Mouse (Mus musculus): ENCODE results near the gene Nedd9.

Gene Nedd9

DNA sequence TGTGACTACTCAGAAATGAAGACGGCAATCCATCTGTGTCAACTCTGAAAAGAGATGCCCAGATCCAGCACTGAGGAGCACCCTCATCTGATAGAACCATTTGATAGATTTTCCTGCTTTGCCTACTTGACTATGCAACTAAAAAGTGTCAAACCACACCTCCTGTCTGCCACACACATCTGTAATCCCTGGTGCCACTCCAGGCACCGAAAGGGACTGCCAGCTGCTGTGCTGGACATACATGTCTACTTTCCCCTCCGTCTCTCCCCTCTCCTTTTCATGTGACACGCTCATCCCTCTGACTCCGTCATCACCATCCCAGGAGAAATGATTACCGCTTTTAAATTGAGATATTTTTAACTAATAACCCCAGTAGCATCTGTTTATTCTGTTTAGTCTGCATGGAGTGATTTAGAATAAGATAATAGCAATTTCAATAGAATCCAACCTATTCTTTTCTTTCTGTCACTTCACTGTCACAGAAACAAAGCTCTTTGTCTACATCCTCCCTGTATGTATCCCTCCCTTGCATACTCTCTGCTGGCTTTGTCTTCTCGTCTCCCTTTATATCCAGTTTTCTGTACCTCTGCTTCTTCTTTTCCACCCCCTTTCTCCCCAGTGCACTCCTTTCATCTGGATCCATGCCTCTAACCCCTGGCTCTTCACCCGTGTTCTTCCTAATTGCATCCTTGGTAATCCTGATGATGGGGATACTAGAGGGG is 5.0 kb upstream of the Nedd9 start:
- DNase-seq (ENCODE audit: extremely low read depth, insufficient read length, low spot score) = no peak

DNA sequence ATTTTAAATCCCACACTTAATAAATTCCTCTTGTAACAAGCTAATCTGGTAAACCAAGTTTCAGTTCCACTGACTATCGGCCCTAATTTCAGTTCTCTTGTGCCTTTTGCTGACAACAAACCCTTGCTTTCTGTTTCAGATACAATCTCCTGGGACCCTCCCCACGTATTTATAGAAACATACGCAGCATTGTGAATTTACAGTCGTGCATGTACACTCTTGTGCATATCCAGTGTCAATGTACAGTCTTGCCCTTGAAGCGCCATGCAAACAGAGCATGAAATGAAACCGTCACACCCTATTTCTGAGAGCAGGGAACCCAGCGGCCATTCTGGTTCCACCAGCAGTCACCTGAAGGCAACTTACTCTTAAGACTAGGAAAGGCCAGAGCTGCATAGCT is 4.4 kb upstream of the Nedd9 start:
- no peak for DNase-seq (ENCODE audit: extremely low read depth, insufficient read length, low spot score)

DNA sequence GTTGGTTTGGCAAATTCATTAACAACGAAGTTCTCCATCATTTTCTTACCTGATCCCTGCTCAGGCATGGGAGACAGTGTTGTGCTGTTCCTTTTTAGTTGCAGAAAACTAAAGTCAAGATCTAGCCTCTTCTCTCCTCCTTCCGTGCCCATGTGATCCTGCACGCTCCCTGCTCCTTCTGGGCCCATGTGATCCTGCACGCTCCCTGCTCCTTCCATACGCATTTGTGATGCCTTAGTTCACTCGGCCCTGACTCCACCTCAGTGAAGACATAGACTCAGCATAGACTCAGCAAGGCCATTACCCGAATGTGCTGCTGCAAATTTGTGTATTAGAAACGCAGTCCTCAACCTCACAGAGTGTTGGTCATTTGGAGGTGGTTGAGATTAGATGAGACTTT is 3.1 kb upstream of the Nedd9 start:
- DNase-seq (ENCODE audit: extremely low read depth, insufficient read length, low spot score) = no peak

DNA sequence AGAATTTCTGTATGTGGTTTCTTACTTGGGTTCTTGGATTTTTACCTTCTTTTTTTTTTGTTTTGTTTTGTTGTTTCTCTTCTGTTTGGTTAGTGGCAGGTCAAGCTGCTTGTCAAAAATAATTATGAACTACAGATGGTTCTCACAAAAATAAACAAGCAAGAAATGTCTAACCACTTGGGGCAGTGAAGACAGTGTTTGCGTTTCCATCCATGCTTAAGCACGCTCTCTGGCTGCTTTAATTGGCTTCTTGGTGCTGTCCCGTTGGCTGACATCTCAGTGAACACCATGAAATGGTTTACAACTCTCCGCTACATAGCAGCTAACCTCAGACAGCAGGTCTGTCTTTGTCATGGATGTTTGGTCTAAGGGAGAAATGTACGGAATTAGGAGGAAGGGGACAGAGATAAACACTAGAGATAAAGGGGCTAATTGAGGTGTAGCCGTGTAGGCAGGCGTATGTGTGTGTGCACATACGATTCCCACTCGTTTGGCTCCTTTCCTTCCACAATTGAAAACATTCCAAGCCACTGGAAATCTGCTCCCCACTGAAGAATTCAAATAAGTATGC is 2.6 kb upstream of the Nedd9 start:
- DNase-seq (ENCODE audit: extremely low read depth, insufficient read length, low spot score) = no peak

DNA sequence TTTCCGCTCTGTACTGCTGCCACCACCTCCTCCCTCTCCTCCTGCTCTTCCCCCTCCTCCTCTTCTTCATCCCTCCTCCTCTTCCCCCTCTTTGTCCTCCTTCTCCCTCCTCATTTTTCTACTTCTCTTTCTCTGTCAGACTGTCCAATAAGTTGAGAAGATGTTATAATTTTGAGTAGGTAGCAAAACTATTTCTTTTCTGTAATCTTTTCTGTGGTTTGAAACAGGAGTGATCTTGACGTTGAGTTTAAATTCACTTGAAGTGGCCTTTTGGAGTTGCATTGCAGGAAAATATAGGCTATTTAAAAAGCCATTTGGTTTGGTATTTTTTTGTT is 214 bp upstream of the Nedd9 start:
- DNase-seq (ENCODE audit: extremely low read depth, insufficient read length, low spot score) = no peak

DNA sequence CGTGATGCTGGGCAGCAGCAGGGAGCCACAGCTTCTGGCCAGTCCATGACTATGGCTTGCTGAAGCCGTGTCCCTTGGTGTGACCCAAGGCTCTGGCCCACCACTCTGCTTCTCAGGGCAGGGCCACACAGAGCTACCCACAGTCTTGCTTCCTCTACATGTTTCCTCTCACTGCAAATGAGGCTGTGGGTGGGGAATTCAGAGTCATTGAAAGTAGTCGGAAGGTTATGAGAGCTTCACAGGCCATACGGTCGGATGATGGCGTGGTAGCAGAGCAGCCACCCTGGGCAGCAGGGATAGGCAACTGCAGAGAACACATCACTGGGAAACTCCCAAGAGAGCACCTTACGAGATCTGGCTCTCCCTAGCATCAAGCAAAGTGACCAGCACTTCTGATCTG is 3.2 kb downstream of the Nedd9 start:
- no peak for DNase-seq (ENCODE audit: extremely low read depth, insufficient read length, low spot score)

DNA sequence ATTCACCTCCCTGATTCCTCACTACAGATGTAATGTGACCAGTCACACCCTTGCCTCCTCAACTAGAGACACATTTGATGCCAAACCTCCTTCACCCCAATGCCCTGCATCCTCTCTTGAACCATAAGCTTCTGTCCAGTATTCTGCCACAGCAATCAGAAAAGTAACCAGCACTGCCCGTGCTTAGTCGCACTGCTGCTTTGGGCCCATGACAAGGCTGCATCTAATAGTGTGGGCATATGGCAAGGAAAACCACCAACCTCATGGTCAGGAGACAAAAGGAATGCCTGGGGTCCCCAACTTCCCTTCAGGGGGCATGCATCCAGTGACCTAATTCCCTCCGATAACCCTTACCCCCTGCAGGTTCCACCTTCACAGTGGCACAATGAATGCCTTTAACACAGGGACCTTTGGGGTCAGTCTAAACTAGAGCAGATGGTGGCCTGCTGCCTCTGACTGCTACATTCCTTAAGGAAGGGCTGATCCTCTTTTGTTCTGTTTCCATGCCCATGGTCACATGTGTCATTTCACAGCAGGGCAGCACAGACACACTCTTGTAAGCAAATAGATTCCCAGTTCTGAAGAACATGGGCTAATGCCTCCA is 4.7 kb downstream of the Nedd9 start:
- DNase-seq (ENCODE audit: extremely low read depth, insufficient read length, low spot score) = no peak

DNA sequence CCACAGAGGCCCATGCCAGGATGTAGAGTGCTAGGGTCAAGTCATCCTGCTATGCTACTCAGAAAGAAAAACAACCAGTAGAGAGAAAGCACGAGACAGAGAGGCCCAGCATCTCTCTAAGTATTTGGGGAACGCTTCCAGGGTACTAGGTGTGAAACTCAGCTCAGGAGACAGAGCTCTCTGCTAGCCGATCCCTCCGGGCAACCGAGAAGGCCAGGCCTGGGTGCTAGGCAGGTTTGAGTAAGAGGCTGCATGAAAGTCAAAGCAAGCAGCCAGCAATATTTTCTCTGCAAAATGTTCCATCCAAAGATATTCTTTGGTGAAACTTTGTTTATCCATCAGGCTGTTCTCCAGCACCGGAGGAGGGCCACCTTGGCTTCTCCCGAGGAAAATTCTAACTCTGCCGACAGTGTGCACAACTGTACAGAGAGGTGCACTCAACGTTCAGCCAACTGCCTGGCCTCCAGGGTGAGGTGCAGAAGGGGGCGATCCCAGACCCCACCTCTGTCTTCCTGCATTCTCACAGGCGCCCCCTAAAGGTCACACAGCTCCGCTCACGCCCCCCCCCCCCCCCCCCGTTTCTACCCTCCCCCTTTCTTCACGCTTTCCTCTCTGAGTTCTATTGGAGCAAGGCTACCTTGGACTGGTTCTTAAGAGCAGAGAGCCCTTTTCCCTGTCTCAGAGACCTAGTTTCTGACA is 7.3 kb downstream of the Nedd9 start:
- no peak for DNase-seq (ENCODE audit: extremely low read depth, insufficient read length, low spot score)

DNA sequence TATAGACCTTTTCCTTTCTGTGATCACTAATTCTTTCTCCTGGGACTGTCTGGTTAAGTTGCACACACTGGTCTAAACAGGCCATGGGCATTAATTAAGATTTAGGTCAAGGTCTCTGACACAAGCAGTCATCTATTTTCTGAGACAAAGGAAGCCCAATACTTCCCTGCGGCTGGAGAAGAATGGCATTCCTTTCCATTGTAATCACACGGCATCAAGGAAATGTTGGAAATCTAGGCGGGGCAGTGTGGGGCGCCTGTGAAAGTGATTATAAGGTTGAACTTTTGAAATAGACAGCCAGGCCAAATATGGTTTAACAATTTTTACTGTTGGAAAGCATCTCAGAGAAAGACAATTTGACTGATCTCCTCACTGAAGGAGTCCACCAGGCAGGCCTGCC is 10.9 kb downstream of the Nedd9 start:
- no peak for DNase-seq (ENCODE audit: extremely low read depth, insufficient read length, low spot score)

DNA sequence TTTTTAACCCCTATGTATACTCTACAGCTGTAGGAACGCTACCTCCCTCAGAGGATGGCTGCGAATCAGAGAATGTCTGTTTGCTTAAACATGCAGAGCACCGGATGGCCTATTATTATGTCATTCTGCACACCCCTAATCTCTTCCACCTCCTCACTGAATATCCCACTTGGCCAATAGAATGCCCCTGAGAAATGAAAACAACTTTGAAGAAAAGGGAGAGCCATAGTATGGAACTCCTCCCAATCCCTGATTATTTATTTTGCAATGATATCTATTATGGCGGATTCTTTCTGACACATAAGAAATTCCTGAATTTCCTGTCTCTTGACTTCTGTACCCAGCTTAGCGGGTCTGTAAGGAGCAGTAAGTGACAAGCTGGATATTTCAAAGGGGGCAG is 12.8 kb downstream of the Nedd9 start:
- DNase-seq (ENCODE audit: extremely low read depth, insufficient read length, low spot score) = no peak

DNA sequence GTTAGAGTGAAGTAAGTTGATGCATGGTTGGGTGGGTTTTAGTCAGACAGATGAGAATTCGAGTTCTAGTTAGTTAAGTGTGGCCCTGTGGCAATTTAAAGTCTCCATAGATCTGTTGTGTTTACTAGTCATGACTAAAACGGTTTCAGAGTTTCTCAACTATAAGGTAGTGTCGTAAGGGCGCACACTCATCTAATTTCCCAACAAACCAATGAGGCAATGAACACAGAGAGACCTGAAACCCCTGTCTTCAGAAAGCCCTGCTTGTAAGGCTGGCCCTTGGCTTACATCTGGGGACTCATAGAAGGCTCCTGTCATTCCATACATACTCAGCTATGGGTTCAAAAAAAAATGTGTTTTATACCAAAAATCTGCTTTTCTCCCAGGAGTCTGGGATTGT is 13.7 kb downstream of the Nedd9 start:
- no peak for DNase-seq (ENCODE audit: extremely low read depth, insufficient read length, low spot score)

DNA sequence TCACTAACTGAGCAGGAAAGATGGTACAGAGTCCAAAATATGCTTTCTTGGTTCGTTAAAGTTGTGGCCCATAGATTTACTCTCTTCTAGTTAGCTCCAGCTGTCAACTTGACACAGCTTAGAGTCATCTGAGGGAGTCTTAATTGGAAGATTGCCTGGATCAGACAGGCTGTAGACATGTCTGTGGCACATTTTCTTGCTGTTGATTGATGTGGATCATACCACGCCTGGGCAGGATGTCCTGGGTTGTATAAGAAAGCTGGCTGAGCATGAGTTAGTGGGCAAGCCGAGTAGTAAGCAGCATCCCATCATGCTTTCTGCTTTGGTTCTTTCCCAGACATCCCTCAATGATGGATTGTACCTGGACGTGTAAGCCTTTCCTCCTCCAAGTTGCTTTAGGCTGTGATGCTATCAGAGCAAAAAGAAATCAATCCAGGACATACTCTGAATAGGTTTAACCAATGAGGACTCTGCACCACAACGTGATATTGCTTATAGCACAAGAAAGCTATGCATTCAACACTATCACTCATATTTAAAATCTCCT is 14.2 kb downstream of the Nedd9 start:
- no peak for DNase-seq (ENCODE audit: extremely low read depth, insufficient read length, low spot score)

DNA sequence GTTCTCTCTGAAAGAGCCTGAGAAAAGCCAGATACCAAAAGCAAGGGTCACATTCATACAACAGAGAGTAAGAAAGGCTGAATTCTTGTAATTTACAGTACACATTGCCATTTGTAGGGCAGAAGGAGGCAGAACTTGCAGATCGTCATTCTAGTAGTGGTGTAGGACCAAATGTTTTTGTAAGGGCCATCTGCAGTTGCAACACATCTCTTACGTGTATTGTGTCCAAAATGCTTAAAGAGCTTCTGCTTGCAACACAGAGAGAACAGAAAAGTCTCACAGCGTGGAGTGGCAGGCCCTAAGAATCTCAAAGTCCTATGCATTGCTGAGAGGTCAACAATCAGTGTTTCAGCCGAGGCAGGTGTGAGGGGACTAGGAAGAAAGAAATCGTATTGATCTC is 18.9 kb downstream of the Nedd9 start:
- DNase-seq (ENCODE audit: extremely low read depth, insufficient read length, low spot score) = no peak

DNA sequence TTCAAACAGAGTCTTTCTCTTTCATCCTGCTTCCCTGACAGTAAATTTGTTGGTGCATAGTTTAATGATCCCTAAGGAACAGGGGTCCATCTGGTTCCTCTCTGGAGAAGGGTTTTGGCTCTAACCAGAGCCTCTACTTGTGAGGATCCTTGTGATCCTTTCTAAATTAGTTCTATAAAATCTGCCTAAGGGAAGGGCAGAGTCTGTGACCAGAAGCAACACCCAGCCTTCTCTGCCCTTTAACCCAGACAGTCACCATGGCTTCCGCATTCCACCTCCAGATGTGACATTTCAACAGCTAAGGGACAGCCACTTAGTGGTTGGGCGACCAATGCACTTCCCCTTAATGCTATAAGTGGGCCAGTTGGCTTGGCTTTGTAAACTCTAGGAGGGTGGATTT is 20.1 kb downstream of the Nedd9 start:
- peak; percentile 26 for DNase-seq (ENCODE audit: extremely low read depth, insufficient read length, low spot score)

DNA sequence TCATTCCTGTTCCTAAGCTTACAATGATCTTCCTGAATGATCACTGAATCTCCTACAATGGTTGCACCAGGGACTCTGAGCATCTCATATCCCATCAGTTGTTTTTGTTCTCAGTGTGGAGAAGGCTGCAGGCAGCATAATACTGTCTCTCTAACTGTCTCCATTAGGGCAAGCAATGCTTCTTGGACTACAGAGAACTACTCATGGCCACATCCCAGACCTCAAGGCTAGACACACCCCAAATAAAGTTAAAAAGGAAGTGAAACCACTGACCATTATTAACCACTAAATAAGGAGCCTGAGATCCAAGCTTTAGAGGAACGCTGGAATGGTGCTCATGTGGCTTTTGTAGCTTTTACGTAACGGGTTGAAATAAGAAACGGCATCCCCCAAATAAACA is 20.5 kb downstream of the Nedd9 start:
- DNase-seq (ENCODE audit: extremely low read depth, insufficient read length, low spot score) = peak; percentile 35

DNA sequence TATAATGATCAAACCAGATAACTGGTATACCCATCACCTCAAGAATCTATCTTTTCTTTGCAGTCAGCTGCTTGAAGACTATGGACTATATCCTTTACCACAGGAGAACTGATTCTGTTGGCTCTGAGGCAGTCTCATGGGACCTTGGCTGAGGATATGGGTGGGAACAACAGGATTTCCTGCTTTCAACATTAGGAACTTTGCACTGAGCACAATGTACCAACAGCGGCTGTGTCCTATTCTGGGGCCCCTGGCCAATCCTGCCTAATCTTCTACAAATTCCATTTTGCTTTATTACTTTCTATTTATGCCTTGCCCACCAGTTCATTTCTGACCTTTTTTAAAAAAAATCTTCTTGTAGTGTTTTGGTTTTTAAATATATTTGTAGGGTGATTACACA is 21.0 kb downstream of the Nedd9 start:
- no peak for DNase-seq (ENCODE audit: extremely low read depth, insufficient read length, low spot score)

DNA sequence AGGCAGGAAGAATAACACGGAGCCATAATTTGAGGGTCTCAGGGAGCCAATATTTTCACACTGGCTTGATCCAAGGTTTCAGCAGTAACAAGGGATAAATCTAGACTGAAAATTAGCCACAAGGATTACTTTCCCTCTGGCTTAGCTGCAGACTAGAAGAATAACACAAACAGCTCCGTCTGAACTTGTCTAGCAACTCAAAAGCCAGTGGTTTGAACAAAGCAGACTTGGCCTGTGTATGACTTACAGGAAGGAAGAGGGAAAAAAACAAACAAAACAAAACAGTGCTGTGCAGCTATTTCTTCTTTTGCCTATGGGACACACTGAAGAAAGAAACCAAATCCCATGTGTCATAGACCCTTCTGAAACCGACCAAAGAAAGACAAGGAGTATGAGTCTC is 25.7 kb downstream of the Nedd9 start:
- DNase-seq (ENCODE audit: extremely low read depth, insufficient read length, low spot score) = no peak

DNA sequence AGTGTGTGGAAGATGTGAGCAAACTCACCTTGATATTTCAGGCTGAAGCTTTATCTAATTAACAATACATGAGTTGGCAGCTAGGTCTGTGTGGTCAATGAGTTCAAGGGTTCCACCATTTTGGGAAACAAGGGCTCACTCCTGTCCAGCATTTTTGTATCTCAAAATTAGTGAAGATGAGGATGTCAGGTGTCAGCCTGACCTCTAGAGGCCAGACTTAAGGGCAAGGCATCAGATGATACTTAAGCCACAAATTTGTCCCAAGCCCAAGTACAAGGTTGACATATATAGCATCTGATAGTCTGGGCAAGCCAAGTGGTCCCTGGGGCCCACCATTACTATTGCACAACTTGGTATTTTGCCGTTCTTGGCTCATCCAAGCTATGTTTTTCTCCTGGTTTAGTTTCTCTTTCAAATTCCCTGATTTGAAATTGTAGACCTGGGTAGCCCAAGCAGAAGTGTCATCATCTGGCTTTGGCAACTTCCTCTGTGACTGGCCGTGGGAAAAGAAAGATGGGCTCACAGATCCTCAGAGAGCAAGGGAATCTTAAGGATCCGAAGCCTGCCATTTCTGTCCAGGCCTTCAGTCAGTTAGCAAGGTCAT is 27.4 kb downstream of the Nedd9 start:
- DNase-seq (ENCODE audit: extremely low read depth, insufficient read length, low spot score) = no peak

DNA sequence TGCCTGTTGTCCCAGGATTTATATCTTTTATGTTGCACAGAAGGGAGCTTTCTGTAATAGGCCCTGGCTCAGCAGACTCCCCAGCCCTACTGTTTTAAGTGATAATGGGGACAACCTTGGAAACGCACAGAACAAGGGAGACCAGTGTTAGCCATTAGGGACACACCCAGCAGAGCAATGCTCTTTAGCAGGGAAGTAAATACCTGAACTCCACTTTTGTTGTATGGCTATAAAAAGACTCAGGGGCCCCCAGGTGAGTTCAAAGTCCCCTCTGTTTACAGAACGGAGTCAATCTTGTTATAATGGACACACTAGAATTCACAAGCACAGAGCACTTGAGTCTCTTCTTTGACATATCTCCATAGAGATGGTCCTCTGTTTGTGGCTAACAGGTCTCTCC is 28.5 kb downstream of the Nedd9 start:
- DNase-seq (ENCODE audit: extremely low read depth, insufficient read length, low spot score) = no peak

DNA sequence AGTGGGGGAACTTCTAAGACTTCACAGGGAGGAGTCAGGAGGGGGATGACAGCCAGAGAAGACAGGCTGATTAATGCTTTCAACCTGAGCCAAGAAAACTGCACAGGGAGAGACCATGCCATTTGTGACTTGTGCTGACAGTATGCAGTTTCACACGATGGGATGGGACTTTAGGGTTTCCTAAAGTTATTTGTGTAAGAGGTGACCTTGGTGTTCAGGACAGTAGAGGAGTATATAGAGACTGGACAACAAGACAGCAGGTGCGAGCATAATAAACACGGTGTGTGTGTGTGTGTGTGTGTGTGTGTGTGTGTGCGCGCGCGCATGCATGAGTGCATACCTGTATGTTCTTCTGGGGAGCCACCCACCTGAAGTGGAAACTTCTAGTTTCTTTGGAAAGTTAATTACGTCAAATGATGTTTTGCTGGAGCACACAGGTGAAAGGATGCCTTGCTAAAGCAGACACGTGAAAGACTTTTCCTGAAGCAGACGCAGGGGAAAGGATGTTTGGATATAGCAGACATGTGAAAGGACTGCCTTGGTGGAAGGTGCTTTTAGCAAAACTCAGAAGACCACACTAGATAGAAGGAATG is 29.3 kb downstream of the Nedd9 start:
- no peak for DNase-seq (ENCODE audit: extremely low read depth, insufficient read length, low spot score)

Data from 3134 (cell line).